Mouse (Mus musculus) hindbrain, embryonic 13.5 days (tissue): ENCODE data around the gene Gm4340. TPM values are rescaled to one million over a fixed set of nuclear protein-coding genes. Genes with fewer than 3 reads are reported as not detected.
"Not testable (repeated sequence)": the region's sequence is repeated elsewhere in the genome, so short reads cannot be mapped to it uniquely, and the experiment has no call there.

Source experiments
- ATAC-seq: fragments of 200-750 bp; cut with Nextera tagmentation; 2 replicates; pipeline ENCODE4 v1.8.0; 2017; ENCODE audit warnings: moderate TSS enrichment; ENCODE audit not compliant: low FRiP score
- H3K27ac ChIP-seq: fragments of 300-500 bp; sonication (generic); 2 replicates; pipeline ENCODE4 v1.5.1; 2015; ENCODE audit warnings: inconsistent platforms, mild to moderate bottlenecking, moderate library complexity
- H3K27me3 ChIP-seq: fragments of 300-500 bp; sonication (generic); 2 replicates; pipeline ENCODE4 v1.6.1; 2015; ENCODE audit warnings: mild to moderate bottlenecking, inconsistent platforms
- H3K36me3 ChIP-seq: fragments of 300-500 bp; sonication (generic); 2 replicates; pipeline ENCODE4 v1.6.1; 2015; ENCODE audit warnings: mild to moderate bottlenecking, inconsistent platforms
- H3K4me1 ChIP-seq: fragments of 300-500 bp; sonication (generic); replicated peaks from 2 replicates; pipeline ENCODE4 v1.6.1; 2015; ENCODE audit warnings: inconsistent platforms
- H3K4me2 ChIP-seq: fragments of 300-500 bp; sonication (generic); 2 replicates; pipeline ENCODE4 v1.6.1; 2015; ENCODE audit warnings: inconsistent platforms, mild to moderate bottlenecking, moderate library complexity
- H3K4me3 ChIP-seq: fragments of 300-500 bp; sonication (generic); 2 replicates; pipeline ENCODE4 v1.5.1; 2015; ENCODE audit warnings: mild to moderate bottlenecking, inconsistent platforms
- H3K9ac ChIP-seq: fragments of 300-500 bp; sonication (generic); 2 replicates; pipeline ENCODE4 v1.6.1; 2015; ENCODE audit warnings: mild to moderate bottlenecking, inconsistent platforms
- H3K9me3 ChIP-seq: fragments of 300-500 bp; sonication (generic); 2 replicates; pipeline ENCODE4 v1.6.1; 2016; ENCODE audit warnings: inconsistent platforms
- WGBS: fragments of 180-500 bp; shearing (Covaris S2); methylation state at CpG from one replicate; pipeline ENCODE4 v1.1.7; 2015; 5-methylcytosine and 5-hydroxymethylcytosine counted together
- polyA plus RNA-seq: library from polyadenylated mRNA; unstranded; fragments of >200 nt; fragmentation: Nextera tagmentation; extraction: Ambion mirVana; gene quantifications from 2 replicates; pipeline ENCODE4 v1.2.1, GENCODE M21; 2015

Gene Gm4340
- not detected in 2 replicates for polyA plus RNA-seq

DNA sequence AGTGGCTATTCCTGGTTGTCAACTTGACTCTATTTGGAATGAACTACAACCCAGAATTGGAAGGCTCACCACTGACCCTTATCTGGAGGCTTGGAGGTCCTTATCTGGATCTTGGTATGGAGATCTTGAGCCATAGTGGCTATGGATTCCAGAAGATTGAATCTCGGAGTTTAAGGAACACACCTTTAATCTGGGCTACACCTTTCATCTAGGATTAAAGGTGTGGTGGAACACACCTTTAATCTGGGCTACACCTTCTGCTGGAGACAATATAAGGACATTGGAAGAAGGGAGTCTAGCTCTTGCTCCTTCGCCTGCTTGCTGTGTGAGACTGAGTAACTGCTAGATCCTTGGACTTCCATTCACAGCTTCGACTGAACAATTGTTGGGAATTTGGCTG, at the start of gene Gm4340:
TSS of gene Gm4340 (plus strand) at position 301 of the 400 bp plus-strand sequence.
- not testable (repeated sequence) for ATAC-seq, H3K4me2 ChIP-seq, H3K9ac ChIP-seq, H3K27me3 ChIP-seq, H3K4me1 ChIP-seq, H3K9me3 ChIP-seq, H3K4me3 ChIP-seq, H3K36me3 ChIP-seq, H3K27ac ChIP-seq
- no CpG with 5 or more reads among the region's 3 CpGs for WGBS

DNA sequence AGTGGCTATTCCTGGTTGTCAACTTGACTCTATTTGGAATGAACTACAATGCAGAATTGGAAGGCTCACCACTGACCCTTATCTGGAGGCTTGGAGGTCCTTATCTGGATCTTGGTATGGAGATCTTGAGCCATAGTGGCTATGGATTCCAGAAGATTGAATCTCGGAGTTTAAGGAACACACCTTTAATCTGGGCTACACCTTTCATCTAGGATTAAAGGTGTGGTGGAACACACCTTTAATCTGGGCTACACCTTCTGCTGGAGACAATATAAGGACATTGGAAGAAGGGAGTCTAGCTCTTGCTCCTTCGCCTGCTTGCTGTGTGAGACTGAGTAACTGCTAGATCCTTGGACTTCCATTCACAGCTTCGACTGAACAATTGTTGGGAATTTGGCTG, 42.6 kb upstream of the Gm4340 start, which contains the start of gene Gm6763:
TSS of gene Gm6763 (plus strand) at position 301 of the 400 bp plus-strand sequence.
- not testable (repeated sequence) for H3K4me1 ChIP-seq, H3K36me3 ChIP-seq, H3K4me2 ChIP-seq, H3K9me3 ChIP-seq, H3K4me3 ChIP-seq, H3K27me3 ChIP-seq, H3K9ac ChIP-seq, ATAC-seq, H3K27ac ChIP-seq
- WGBS, result no CpG with 5 or more reads among the region's 3 CpGs

DNA sequence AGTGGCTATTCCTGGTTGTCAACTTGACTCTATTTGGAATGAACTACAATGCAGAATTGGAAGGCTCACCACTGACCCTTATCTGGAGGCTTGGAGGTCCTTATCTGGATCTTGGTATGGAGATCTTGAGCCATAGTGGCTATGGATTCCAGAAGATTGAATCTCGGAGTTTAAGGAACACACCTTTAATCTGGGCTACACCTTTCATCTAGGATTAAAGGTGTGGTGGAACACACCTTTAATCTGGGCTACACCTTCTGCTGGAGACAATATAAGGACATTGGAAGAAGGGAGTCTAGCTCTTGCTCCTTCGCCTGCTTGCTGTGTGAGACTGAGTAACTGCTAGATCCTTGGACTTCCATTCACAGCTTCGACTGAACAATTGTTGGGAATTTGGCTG, 34.1 kb upstream of the Gm4340 start, which contains the start of gene Gm8764:
TSS of gene Gm8764 (plus strand) at position 301 of the 400 bp plus-strand sequence.
- not testable (repeated sequence) for H3K9ac ChIP-seq, H3K9me3 ChIP-seq, H3K36me3 ChIP-seq, H3K4me1 ChIP-seq, H3K27ac ChIP-seq, ATAC-seq, H3K27me3 ChIP-seq, H3K4me2 ChIP-seq, H3K4me3 ChIP-seq
- WGBS, result no CpG with 5 or more reads among the region's 3 CpGs

DNA sequence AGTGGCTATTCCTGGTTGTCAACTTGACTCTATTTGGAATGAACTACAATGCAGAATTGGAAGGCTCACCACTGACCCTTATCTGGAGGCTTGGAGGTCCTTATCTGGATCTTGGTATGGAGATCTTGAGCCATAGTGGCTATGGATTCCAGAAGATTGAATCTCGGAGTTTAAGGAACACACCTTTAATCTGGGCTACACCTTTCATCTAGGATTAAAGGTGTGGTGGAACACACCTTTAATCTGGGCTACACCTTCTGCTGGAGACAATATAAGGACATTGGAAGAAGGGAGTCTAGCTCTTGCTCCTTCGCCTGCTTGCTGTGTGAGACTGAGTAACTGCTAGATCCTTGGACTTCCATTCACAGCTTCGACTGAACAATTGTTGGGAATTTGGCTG, 25.6 kb upstream of the Gm4340 start, which contains the start of gene Gm21304:
TSS of gene Gm21304 (plus strand) at position 301 of the 400 bp plus-strand sequence.
- not testable (repeated sequence) for H3K9me3 ChIP-seq, H3K36me3 ChIP-seq, H3K9ac ChIP-seq, ATAC-seq, H3K4me2 ChIP-seq, H3K27me3 ChIP-seq, H3K27ac ChIP-seq, H3K4me1 ChIP-seq, H3K4me3 ChIP-seq
- no CpG with 5 or more reads among the region's 3 CpGs for WGBS

GRCm38 (mm10) chr10:104176724-104177123, 17.1 kb upstream of the Gm4340 start, which contains the start of gene Gm21312:
TSS of gene Gm21312 (plus strand) at chr10:104177024.
- not testable (repeated sequence) for H3K9ac ChIP-seq, H3K4me3 ChIP-seq, H3K4me1 ChIP-seq, H3K4me2 ChIP-seq, H3K36me3 ChIP-seq, H3K27ac ChIP-seq, H3K27me3 ChIP-seq, ATAC-seq, H3K9me3 ChIP-seq
- WGBS, result no CpG with 5 or more reads among the region's 3 CpGs

- ATAC-seq, H3K36me3 ChIP-seq, H3K4me2 ChIP-seq, H3K27me3 ChIP-seq, H3K9ac ChIP-seq, H3K9me3 ChIP-seq, H3K4me3 ChIP-seq, H3K4me1 ChIP-seq, H3K27ac ChIP-seq: not testable (repeated sequence)
- WGBS, result no CpG with 5 or more reads among the region's 3 CpGs
These were observed 8.6 kb upstream of the Gm4340 start, which contains the start of gene Gm20765 for GRCm38 (mm10) chr10:104185233-104185632. TSS of gene Gm20765 (plus strand) at chr10:104185533.

GRCm38 (mm10) chr10:104209655-104210054, 15.8 kb downstream of the Gm4340 start:
- no peaks in the 10 kb centered on the region for H3K4me1 ChIP-seq
- no peak overlapping the region for H3K4me3 ChIP-seq
- H3K27me3 ChIP-seq, result no peaks in the 10 kb centered on the region
- H3K27ac ChIP-seq, result no peak overlapping the region
- ATAC-seq, result no peak
- H3K9me3 ChIP-seq, result no peaks in the 10 kb centered on the region
- 88% methylated on average over 1 of the region's 1 CpGs for WGBS
- H3K9ac ChIP-seq, result no peak overlapping the region
- no peak overlapping the region for H3K4me2 ChIP-seq
- H3K36me3 ChIP-seq, result no peaks in the 10 kb centered on the region

GRCm38 (mm10) chr10:104210268-104210990, 16.6 kb downstream of the Gm4340 start:
- Histone ChIP-seq H3K9ac (no peak overlapping the region), H3K27me3 (no peaks in the 10 kb centered on the region), H3K4me3 (no peak overlapping the region), H3K4me1 (no peaks in the 10 kb centered on the region), H3K36me3 (no peaks in the 10 kb centered on the region), H3K4me2 (no peak overlapping the region), H3K27ac (no peak overlapping the region), H3K9me3 (no peaks in the 10 kb centered on the region)
- WGBS, result 77% methylated on average over 3 of the region's 3 CpGs
- no peak for ATAC-seq

- H3K9ac ChIP-seq, result no peak overlapping the region
- H3K4me3 ChIP-seq, result no peak overlapping the region
- H3K27ac ChIP-seq, result no peak overlapping the region
- H3K4me1 ChIP-seq, result no peaks in the 10 kb centered on the region
- no peaks in the 10 kb centered on the region for H3K27me3 ChIP-seq
- 89% methylated on average over 5 of the region's 5 CpGs for WGBS
- no peaks in the 10 kb centered on the region for H3K36me3 ChIP-seq
- no peak for ATAC-seq
- H3K4me2 ChIP-seq, result no peak overlapping the region
- H3K9me3 ChIP-seq, result no peaks in the 10 kb centered on the region
These were observed 20.7 kb downstream of the Gm4340 start for GRCm38 (mm10) chr10:104214527-104214926.

DNA sequence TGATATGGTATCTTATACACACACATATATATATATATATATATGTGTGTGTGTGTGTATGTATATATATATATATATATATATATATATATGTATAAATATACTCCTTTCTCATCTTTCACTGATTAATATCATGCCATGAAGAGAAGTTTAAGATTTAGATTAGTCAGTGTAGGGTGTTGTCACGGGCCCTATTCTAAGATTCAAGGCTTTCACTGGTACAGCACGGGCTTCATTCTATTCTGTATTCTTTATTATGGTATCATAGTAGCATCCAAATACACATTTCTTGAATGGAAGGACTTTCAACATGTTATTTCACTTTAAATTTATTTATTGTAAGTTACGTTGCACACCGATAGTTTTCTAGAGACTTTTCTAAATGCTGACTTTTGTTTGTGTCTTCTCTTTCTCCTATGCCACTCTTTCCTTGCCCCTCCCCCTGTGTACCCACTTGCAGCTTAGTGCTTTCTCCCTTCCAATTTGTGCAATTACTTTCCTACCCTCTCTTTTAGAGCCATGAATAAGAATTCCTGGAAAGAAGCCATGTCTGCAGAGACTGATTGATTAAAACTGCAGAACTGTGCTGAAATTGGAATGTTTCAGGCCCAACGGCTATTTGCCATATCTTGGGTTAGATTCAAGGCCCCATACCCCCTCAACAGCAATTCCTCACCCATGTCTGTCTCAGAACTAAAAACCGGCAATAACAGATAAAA, 26.6 kb downstream of the Gm4340 start:
- Histone ChIP-seq H3K9me3 (no peaks in the 10 kb centered on the region), H3K4me1 (no peaks in the 10 kb centered on the region), H3K4me3 (no peak overlapping the region), H3K9ac (no peak overlapping the region), H3K36me3 (no peaks in the 10 kb centered on the region), H3K4me2 (no peak overlapping the region), H3K27ac (no peak overlapping the region), H3K27me3 (no peaks in the 10 kb centered on the region)
- WGBS, result 89% methylated on average over 6 of the region's 6 CpGs
- no peak for ATAC-seq
